8 mouse cellular contexts compared by ENCODE assay signal in genomic region chr19:5841389-5841946, GRCm38 (mm10). TPM values are rescaled to one million over a fixed set of nuclear protein-coding genes. Genes with fewer than 3 reads are reported as not detected.
DNase-seq lines count a peak whose midpoint lies in the region; ATAC-seq and TF ChIP-seq lines count a peak whose summit lies in the region.

No protein-coding gene starts in this region.

- no peaks in the 10 kb centered on the region for H3K27me3 ChIP-seq in ES-Bruce4 (ENCODE audit: control insufficient read depth, insufficient read depth, low read length, poor library complexity, severe bottlenecking)
- H3K27me3 ChIP-seq in liver, embryonic 14.5 days (ENCODE audit: control insufficient read depth, insufficient read depth, low read length): no peaks in the 10 kb centered on the region
- no peaks in the 10 kb centered on the region for H3K27me3 ChIP-seq in forebrain, embryonic 11.5 days (ENCODE audit: control insufficient read depth, insufficient read depth, low read length)

- WGBS in liver, embryonic 14.5 days (ENCODE audit: insufficient replicate concordance): 38% methylated on average over 4 of the region's 4 CpGs
- WGBS in forebrain, embryonic 11.5 days: 68% methylated on average over 4 of the region's 4 CpGs

- no peaks in the 10 kb centered on the region for H3K36me3 ChIP-seq in ES-Bruce4 (ENCODE audit: control insufficient read depth, insufficient read depth, low read length, poor library complexity, severe bottlenecking)
- no peaks in the 10 kb centered on the region for H3K36me3 ChIP-seq in liver, embryonic 14.5 days (replicated peaks; ENCODE audit: control insufficient read depth, insufficient read depth, low read depth)
- H3K36me3 ChIP-seq in forebrain, embryonic 11.5 days (ENCODE audit: control insufficient read depth, insufficient read depth, low read length): no peaks in the 10 kb centered on the region

- H3K9ac ChIP-seq in ES-Bruce4 (ENCODE audit: low read depth, poor library complexity, severe bottlenecking): no peak overlapping the region; the same call in 1 of the 2 replicates
- peak overlapping the region; percentile 87 for H3K9ac ChIP-seq in liver, embryonic 14.5 days (replicated peaks)
- H3K9ac ChIP-seq in forebrain, embryonic 11.5 days (ENCODE audit: low read length): no peak overlapping the region

- peak; percentile 32 for ATAC-seq in erythroid progenitor cell, adult 5-6 weeks (replicated peaks; ENCODE audit: low FRiP score, poor library complexity, severe bottlenecking)
- ATAC-seq in liver, embryonic 14.5 days (ENCODE audit: insufficient read depth): peak; percentile 21
- ATAC-seq in forebrain, embryonic 11.5 days (replicated peaks; ENCODE audit: low FRiP score): no peak

- no peak for TF ChIP-seq CTCF in ES-Bruce4 (IDR thresholded peaks at IDR 0.05; ENCODE audit: low read depth, low read length)
- no peak for TF ChIP-seq CTCF in liver, embryonic 14.5 days (IDR thresholded peaks at IDR 0.05; ENCODE audit: low read depth)

- H3K9me3 ChIP-seq in ES-Bruce4 (replicated peaks; ENCODE audit: control insufficient read depth, insufficient read depth, low read length, poor library complexity, severe bottlenecking): no peaks in the 10 kb centered on the region; the same call in 1 of the 2 replicates
- H3K9me3 ChIP-seq in liver, embryonic 14.5 days (ENCODE audit: control insufficient read depth, low read length): no peaks in the 10 kb centered on the region
- H3K9me3 ChIP-seq in forebrain, embryonic 11.5 days (ENCODE audit: control insufficient read depth, low read length): no peaks in the 10 kb centered on the region

- H3K27ac ChIP-seq in ES-Bruce4 (ENCODE audit: insufficient read depth, low read length): peak overlapping the region; percentile 96
- peak overlapping the region; percentile 78 for H3K27ac ChIP-seq in liver, embryonic 14.5 days
- no peak overlapping the region for H3K27ac ChIP-seq in forebrain, embryonic 11.5 days (ENCODE audit: low read depth, low read length)

- peak; percentile 35 for DNase-seq in gastrocnemius, postnatal 25 days
- DNase-seq in gastrocnemius, adult 8-10 months (ENCODE audit: low spot score in 2 of 2): no peak
- peak in 2 of 3 experiments; percentile 64 to 67 for DNase-seq in liver, embryonic 14.5 days (ENCODE audit: low read depth in 3 of 3, low spot score in 3 of 3)
- no peak for DNase-seq in frontal cortex, postnatal 25 days (ENCODE audit: low spot score in 2 of 2)
- no peak for DNase-seq in layer of hippocampus, adult 9-11 months
- DNase-seq in forebrain, embryonic 11.5 days (ENCODE audit: low spot score): no peak

- peak overlapping the region; percentile 69 for H3K4me2 ChIP-seq in liver, embryonic 14.5 days (ENCODE audit: low read depth)
- no peak overlapping the region for H3K4me2 ChIP-seq in forebrain, embryonic 11.5 days (ENCODE audit: low read depth, low read length, severe bottlenecking)

- peaks cover 3% of the 10 kb centered on the region for H3K4me1 ChIP-seq in ES-Bruce4 (ENCODE audit: control insufficient read depth, insufficient read depth, low read length)
- H3K4me1 ChIP-seq in liver, embryonic 14.5 days (replicated peaks; ENCODE audit: control insufficient read depth in 2 of 2, insufficient read depth in 2 of 2, low read length in 1 of 2): peaks cover 44 to 50% of the 10 kb centered on the region in 2 experiments
- H3K4me1 ChIP-seq in forebrain, embryonic 11.5 days (replicated peaks; ENCODE audit: control insufficient read depth, insufficient read depth, low read length): peaks cover 29% of the 10 kb centered on the region

- no peak for TF ChIP-seq POLR2A in ES-Bruce4 (IDR thresholded peaks at IDR 0.05; ENCODE audit: insufficient read depth, low read length)

- TF ChIP-seq EP300 in ES-Bruce4 (IDR thresholded peaks at IDR 0.05; ENCODE audit: insufficient read depth, low read depth, low read length): 0 out of 2 replicates have a peak, but pooled peaks have one; percentile 17
- peak; percentile 30 for TF ChIP-seq EP300 in liver, embryonic 14.5 days (IDR thresholded peaks at IDR 0.05; ENCODE audit: low read depth)

- H3K4me3 ChIP-seq in ES-Bruce4 (ENCODE audit: low read depth, low read length): peak overlapping the region; percentile 5; the same call in 1 of the 2 replicates
- H3K4me3 ChIP-seq in liver, embryonic 14.5 days (ENCODE audit: insufficient read depth in 1 of 2, low read depth in 2 of 2, low read length in 2 of 2): peak overlapping the region; percentile 27 to 58; a peak in 3 of 4 replicates
- H3K4me3 ChIP-seq in forebrain, embryonic 11.5 days (ENCODE audit: low read depth, low read length): no peak overlapping the region

RNA-seq across cellular contexts. Expression of gene Frmd8, which starts 33.6 kb away (rescaled TPM):
- total RNA-seq in gastrocnemius, postnatal 25 days (2021): 1 to 10 TPM; 3.7 to 6.4 TPM
- 1 to 10 TPM; 2.7 to 4.5 (median 3.0) TPM for total RNA-seq in gastrocnemius, adult 8-10 months (2022)
- polyA plus RNA-seq in ES-Bruce4 (2011; ENCODE audit: insufficient read depth, insufficient read length, low read depth, missing spikeins): 26.3 and 33.1 TPM in 2 replicates
- 3.6 and 9.2 TPM in 2 replicates for total RNA-seq in erythroid progenitor cell, adult 5-6 weeks (2015; ENCODE audit: low replicate concordance)
- total RNA-seq in erythroid progenitor cell, adult 5-6 weeks (2017; ENCODE audit: low replicate concordance): 4.2 and 6.0 TPM in 2 replicates
- 5.9 and 6.7 TPM in 2 replicates for polyA plus RNA-seq in liver, embryonic 14.5 days (2012; rRNA removed)
- polyA plus RNA-seq in liver, embryonic 14.5 days (2014; fragmentation: Nextera tagmentation; extraction: Ambion mirVana): 6.6 and 8.4 TPM in 2 replicates
- polyA plus RNA-seq in forebrain, embryonic 11.5 days (2014; fragmentation: Nextera tagmentation; extraction: Ambion mirVana): 20.4 and 24.5 TPM in 2 replicates

RNA-seq across cellular contexts. Expression of gene Slc25a45, which starts 36.1 kb away (rescaled TPM):
- 1 to 10 TPM in 1 of 2 experiments, under 1 TPM in 1; 0.59 to 1.3 TPM for total RNA-seq in gastrocnemius, postnatal 25 days (2021)
- total RNA-seq in gastrocnemius, adult 8-10 months (2022): 1 to 10 TPM in 3 of 4 experiments, under 1 TPM in 1; 0.80 to 1.3 (median 1.1) TPM
- polyA plus RNA-seq in ES-Bruce4 (2011; ENCODE audit: insufficient read depth, insufficient read length, low read depth, missing spikeins): 0.46 and 0.48 TPM in 2 replicates
- 2.9 and 8.8 TPM in 2 replicates for total RNA-seq in erythroid progenitor cell, adult 5-6 weeks (2015; ENCODE audit: low replicate concordance)
- total RNA-seq in erythroid progenitor cell, adult 5-6 weeks (2017; ENCODE audit: low replicate concordance): 7.2 and 7.8 TPM in 2 replicates
- polyA plus RNA-seq in liver, embryonic 14.5 days (2012; rRNA removed): 5.3 and 5.8 TPM in 2 replicates
- 3.2 and 4.6 TPM in 2 replicates for polyA plus RNA-seq in liver, embryonic 14.5 days (2014; fragmentation: Nextera tagmentation; extraction: Ambion mirVana)
- polyA plus RNA-seq in forebrain, embryonic 11.5 days (2014; fragmentation: Nextera tagmentation; extraction: Ambion mirVana): 0.90 and 1.1 TPM in 2 replicates

RNA-seq across cellular contexts. Expression of gene Tigd3, which starts 52.5 kb away (rescaled TPM):
- under 1 TPM; 0.15 to 0.35 TPM for total RNA-seq in gastrocnemius, postnatal 25 days (2021)
- total RNA-seq in gastrocnemius, adult 8-10 months (2022): under 1 TPM; 0.12 to 0.34 (median 0.26) TPM
- polyA plus RNA-seq in ES-Bruce4 (2011; ENCODE audit: insufficient read depth, insufficient read length, low read depth, missing spikeins): 1.9 and 3.6 TPM in 2 replicates
- 3.8 and 4.7 TPM in 2 replicates for total RNA-seq in erythroid progenitor cell, adult 5-6 weeks (2015; ENCODE audit: low replicate concordance)
- total RNA-seq in erythroid progenitor cell, adult 5-6 weeks (2017; ENCODE audit: low replicate concordance): 8.2 and 9.4 TPM in 2 replicates
- polyA plus RNA-seq in liver, embryonic 14.5 days (2012; rRNA removed): 2.2 and 2.4 TPM in 2 replicates
- polyA plus RNA-seq in liver, embryonic 14.5 days (2014; fragmentation: Nextera tagmentation; extraction: Ambion mirVana): 1.1 TPM in 2 replicates
- polyA plus RNA-seq in forebrain, embryonic 11.5 days (2014; fragmentation: Nextera tagmentation; extraction: Ambion mirVana): 10.1 and 10.7 TPM in 2 replicates

Comparison
In these comparisons a context has a peak if more than half of its experiments do, and no peak if none do; other contexts are left out.
1. DNase-seq: peak in gastrocnemius, postnatal 25 days (single experiment) and liver, embryonic 14.5 days (2 of 3); none in gastrocnemius, adult 8-10 months (0 of 2), frontal cortex, postnatal 25 days (0 of 2), layer of hippocampus, adult 9-11 months (single experiment) and forebrain, embryonic 11.5 days (single experiment).